18 mouse cellular contexts compared by ENCODE assay signal in genomic region chr12:98367583-98367982, GRCm38 (mm10).
DNase-seq lines count a peak whose midpoint lies in the region; ATAC-seq and TF ChIP-seq lines count a peak whose summit lies in the region.
"Had no signal": no experiment of that assay in that cellular context is flagged by ENCODE, and none has a peak within 500 bp of the region (broad histone marks: within the 10 kb centered on the region; RNA-seq: fewer than 3 reads in every experiment).

No protein-coding gene starts in this region.

- no peak overlapping the region for H3K4me2 ChIP-seq in heart, embryonic 12.5 days
- H3K4me2 ChIP-seq: embryonic facial prominence, embryonic 12.5 days; forebrain, embryonic 15.5 days; heart, embryonic 13.5 days; hindbrain, embryonic 15.5 days had no signal

- H3K36me3 ChIP-seq in heart, embryonic 12.5 days = no peaks in the 10 kb centered on the region
- H3K36me3 ChIP-seq: embryonic facial prominence, embryonic 12.5 days; forebrain, embryonic 15.5 days; heart, embryonic 13.5 days; hindbrain, embryonic 15.5 days had no signal

- H3K27me3 ChIP-seq in heart, embryonic 12.5 days (replicated peaks) = no peaks in the 10 kb centered on the region
- H3K27me3 ChIP-seq: embryonic facial prominence, embryonic 12.5 days; forebrain, embryonic 15.5 days; heart, embryonic 13.5 days; hindbrain, embryonic 15.5 days had no signal

- ATAC-seq in heart, embryonic 12.5 days (ENCODE audit: insufficient number of reproducible peaks, low FRiP score) = no peak
- ATAC-seq: activated CD4-positive, CD25-positive, alpha-beta regulatory T cell, adult 4 months; forebrain, embryonic 15.5 days had no signal

- no peak overlapping the region for H3K9ac ChIP-seq in heart, embryonic 12.5 days
- H3K9ac ChIP-seq: embryonic facial prominence, embryonic 12.5 days; forebrain, embryonic 15.5 days; heart, embryonic 13.5 days; hindbrain, embryonic 15.5 days had no signal

- no peaks in the 10 kb centered on the region for H3K9me3 ChIP-seq in heart, embryonic 12.5 days (replicated peaks)
- H3K9me3 ChIP-seq: embryonic facial prominence, embryonic 12.5 days; forebrain, embryonic 15.5 days; heart, embryonic 13.5 days; hindbrain, embryonic 15.5 days had no signal

- TF ChIP-seq CTCF in layer of hippocampus, adult 2 months (conservative IDR thresholded peaks at IDR 0.05) = no peak

- H3K4me3 ChIP-seq in heart, embryonic 12.5 days = no peak overlapping the region
- no peak overlapping the region for H3K4me3 ChIP-seq in layer of hippocampus, adult 2 months
- H3K4me3 ChIP-seq: embryonic facial prominence, embryonic 12.5 days; forebrain, embryonic 15.5 days; heart, embryonic 13.5 days; hindbrain, embryonic 15.5 days had no signal

- peak; percentile 81 for DNase-seq in heart, adult 11 months
- no peak for DNase-seq in layer of hippocampus, adult 2 months (ENCODE audit: low spot score in 2 of 2)
- DNase-seq in layer of hippocampus, adult 9-11 months = no peak
- DNase-seq in retina, adult 2 months (ENCODE audit: low read depth, low spot score) = peak; percentile 3
- DNase-seq in retina, embryonic 14.5 days (ENCODE audit: low spot score) = no peak
- no peak for DNase-seq in kidney, postnatal 14 days
- DNase-seq: adrenal gland, postnatal 14 days; cerebellum, adult 8-10 months; cerebellum, postnatal 25 days; gastrocnemius, postnatal 36 days; heart, adult 18-20 months; heart, postnatal 36 days had no signal

- no peak overlapping the region for H3K27ac ChIP-seq in heart, embryonic 12.5 days (ENCODE audit: poor library complexity, severe bottlenecking)
- H3K27ac ChIP-seq in layer of hippocampus, adult 2 months = peak overlapping the region; percentile 74; the same call in 1 of the 2 replicates
- H3K27ac ChIP-seq: embryonic facial prominence, embryonic 12.5 days; forebrain, embryonic 15.5 days; heart, embryonic 13.5 days; hindbrain, embryonic 15.5 days had no signal

- peaks cover 7% of the 10 kb centered on the region for H3K4me1 ChIP-seq in heart, embryonic 12.5 days (replicated peaks)
- H3K4me1 ChIP-seq: embryonic facial prominence, embryonic 12.5 days; forebrain, embryonic 15.5 days; hindbrain, embryonic 15.5 days had no signal

- 41% methylated on average over 2 of the region's 2 CpGs for WGBS in heart, embryonic 12.5 days

Comparison
In these comparisons a context has a peak if more than half of its experiments do, and no peak if none do; other contexts are left out.
1. DNase-seq: peak in heart, adult 11 months (single experiment) and retina, adult 2 months (single experiment); none in layer of hippocampus, adult 2 months (0 of 2), layer of hippocampus, adult 9-11 months (single experiment), retina, embryonic 14.5 days (single experiment) and kidney, postnatal 14 days (single experiment).